Mouse (Mus musculus) embryonic fibroblast, embryonic 13.5 days (primary cell): ENCODE data around the gene Avp.

Experiments used
- CTCF ChIP-seq: IDR thresholded peaks from 2 replicates; pipeline ENCODE4 v1.5.1; 2011; ENCODE audit warnings: mild to moderate bottlenecking, control low read depth, low read length, moderate library complexity, borderline replicate concordance; ENCODE audit not compliant: insufficient read depth
- POLR2A ChIP-seq: IDR thresholded peaks from 2 replicates; pipeline ENCODE4 v1.6.1; 2011; ENCODE audit warnings: low read depth, mild to moderate bottlenecking, control low read depth, low read length, moderate library complexity

GRCm38 (mm10) chr2:130577632-130578031, 4.7 kb downstream of the Avp start:
- no peak for TF ChIP-seq CTCF
- no peak for TF ChIP-seq POLR2A
